Mouse (Mus musculus): Measurements from ENCODE around the gene Zbtb6. TPM values are rescaled to one million over a fixed set of nuclear protein-coding genes. Genes with fewer than 3 reads are reported as not detected.

The Zbtb6 gene
- total RNA-seq, 1 experiment from 2014 or later = 29.4 TPM

DNA sequence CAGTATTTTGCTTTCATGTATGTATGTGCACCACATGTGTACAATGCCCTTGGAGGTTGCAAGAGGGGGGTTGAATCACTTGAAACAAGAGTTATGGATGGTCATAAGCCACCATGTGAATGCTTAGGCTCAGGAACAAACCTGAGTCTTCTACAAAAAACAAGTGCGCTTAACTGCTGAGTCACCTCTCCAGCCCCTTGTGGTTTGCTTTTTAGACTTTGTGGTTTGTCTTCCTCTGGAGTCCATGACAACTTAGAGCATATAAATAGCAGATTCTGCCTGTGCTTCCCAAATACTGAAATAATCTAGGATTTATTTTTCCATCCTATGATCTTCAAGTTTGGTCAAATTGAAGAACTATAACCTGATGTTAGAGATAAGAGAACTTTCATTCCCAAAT lies 67.0 kb downstream of the Zbtb6 start:
- ATAC-seq (replicated peaks; ENCODE audit: low read depth, poor library complexity, severe bottlenecking) = peak; percentile 93

Other genes starting within 250 kb of the Zbtb6 start
- gene Olfr366, start 231.6 kb downstream of the Zbtb6 start, total RNA-seq (2017) = not detected in 2 replicates
- not detected in 2 replicates for gene Olfr368, start 116.7 kb downstream of the Zbtb6 start, total RNA-seq (2017)
- gene Pdcl, start 83.8 kb downstream of the Zbtb6 start, total RNA-seq (2017) = 77.8 and 83.4 TPM in 2 replicates
- gene Rc3h2, start 20.3 kb downstream of the Zbtb6 start, total RNA-seq (2017) = 36.5 and 40.8 TPM in 2 replicates
- gene Zbtb26, start within 50 bp of the Zbtb6 start, total RNA-seq (2017) = 14.2 and 15.5 TPM in 2 replicates
- 24.8 and 53.1 TPM in 2 replicates for gene Rabgap1, start 108 bp upstream of the Zbtb6 start, total RNA-seq (2017)
- gene Gpr21, start 73.2 kb upstream of the Zbtb6 start, total RNA-seq (2017) = 1.2 and 2.1 TPM in 2 replicates